Mouse (Mus musculus) retina, postnatal 7 days (tissue): Measurements from ENCODE around the gene Apoc3.

Source experiments
- DNase-seq: peaks from one replicate; pipeline ENCODE4 v3.0.0-alpha.2; 2012; ENCODE audit warnings: low read depth, low spot score

Apoc3 gene

GRCm38 (mm10) chr9:46230450-46230975 lies 4.9 kb downstream of the Apoc3 start:
- DNase-seq = no peak

- DNase-seq = peak; percentile 74
Observed at GRCm38 (mm10) chr9:46229573-46230449, 5.6 kb downstream of the Apoc3 start.

GRCm38 (mm10) chr9:46228491-46228890 lies 6.9 kb downstream of the Apoc3 start, which contains the start of gene Apoa1:
Apoa1 (plus strand) TSS chr9:46228580.
- no peak for DNase-seq

- no peak for DNase-seq
Observed at GRCm38 (mm10) chr9:46227064-46227614, 8.3 kb downstream of the Apoc3 start.

- DNase-seq = no peak
Observed at GRCm38 (mm10) chr9:46224945-46225660, 10.3 kb downstream of the Apoc3 start.

- DNase-seq = no peak
Observed at GRCm38 (mm10) chr9:46224101-46224500, 11.3 kb downstream of the Apoc3 start.

- no peak for DNase-seq
Observed at GRCm38 (mm10) chr9:46223090-46223489, 12.3 kb downstream of the Apoc3 start.

GRCm38 (mm10) chr9:46218176-46218575 lies 17.3 kb downstream of the Apoc3 start:
- DNase-seq = no peak

- DNase-seq = no peak
Observed at GRCm38 (mm10) chr9:46216744-46217470, 18.5 kb downstream of the Apoc3 start.

- no peak for DNase-seq
Observed at GRCm38 (mm10) chr9:46215338-46216322, 19.8 kb downstream of the Apoc3 start.

- DNase-seq = no peak
Observed at GRCm38 (mm10) chr9:46214946-46215337, 20.5 kb downstream of the Apoc3 start.

- DNase-seq = no peak
Observed at GRCm38 (mm10) chr9:46214276-46214675, 21.2 kb downstream of the Apoc3 start.

- no peak for DNase-seq
Observed at GRCm38 (mm10) chr9:46210473-46210872, 25.0 kb downstream of the Apoc3 start.

GRCm38 (mm10) chr9:46208401-46208974 lies 26.9 kb downstream of the Apoc3 start:
- no peak for DNase-seq

- DNase-seq = no peak
Observed at GRCm38 (mm10) chr9:46207501-46207869, 28.0 kb downstream of the Apoc3 start.

- no peak for DNase-seq
Observed at GRCm38 (mm10) chr9:46206834-46207500, 28.5 kb downstream of the Apoc3 start.

- DNase-seq = no peak
Observed at GRCm38 (mm10) chr9:46199609-46200008, 35.8 kb downstream of the Apoc3 start.

GRCm38 (mm10) chr9:46198936-46199335 lies 36.5 kb downstream of the Apoc3 start:
- no peak for DNase-seq

GRCm38 (mm10) chr9:46198461-46198860 lies 37.0 kb downstream of the Apoc3 start:
- DNase-seq = no peak
